Mouse (Mus musculus): ENCODE data around the gene Ahcy.
"Not testable (repeated sequence)": the region's sequence is repeated elsewhere in the genome, so short reads cannot be mapped to it uniquely, and the experiment has no call there.

The Ahcy gene

DNA sequence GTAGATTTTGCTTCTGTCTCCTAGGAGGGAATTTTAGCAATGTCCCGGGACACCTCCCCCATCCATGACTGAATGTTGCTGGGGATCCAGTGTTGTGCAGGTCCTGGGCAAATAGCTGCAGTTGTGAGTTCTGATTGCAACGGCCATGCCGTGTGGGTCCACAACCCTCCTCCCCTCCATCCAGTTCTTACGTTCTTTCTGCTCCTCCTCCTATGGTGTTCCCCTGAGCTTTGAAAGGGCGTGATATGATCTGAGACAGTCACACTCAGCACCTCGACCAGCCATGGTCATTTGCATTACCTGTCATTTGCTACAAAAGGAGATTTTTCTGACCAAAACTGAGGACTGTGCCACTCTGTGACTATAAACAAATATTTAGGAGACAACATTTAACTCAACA, 1.4 kb upstream of the Ahcy start:
- DNase-seq (ENCODE audit: low read depth in 2 of 2, low spot score in 2 of 2) = no peak

DNA sequence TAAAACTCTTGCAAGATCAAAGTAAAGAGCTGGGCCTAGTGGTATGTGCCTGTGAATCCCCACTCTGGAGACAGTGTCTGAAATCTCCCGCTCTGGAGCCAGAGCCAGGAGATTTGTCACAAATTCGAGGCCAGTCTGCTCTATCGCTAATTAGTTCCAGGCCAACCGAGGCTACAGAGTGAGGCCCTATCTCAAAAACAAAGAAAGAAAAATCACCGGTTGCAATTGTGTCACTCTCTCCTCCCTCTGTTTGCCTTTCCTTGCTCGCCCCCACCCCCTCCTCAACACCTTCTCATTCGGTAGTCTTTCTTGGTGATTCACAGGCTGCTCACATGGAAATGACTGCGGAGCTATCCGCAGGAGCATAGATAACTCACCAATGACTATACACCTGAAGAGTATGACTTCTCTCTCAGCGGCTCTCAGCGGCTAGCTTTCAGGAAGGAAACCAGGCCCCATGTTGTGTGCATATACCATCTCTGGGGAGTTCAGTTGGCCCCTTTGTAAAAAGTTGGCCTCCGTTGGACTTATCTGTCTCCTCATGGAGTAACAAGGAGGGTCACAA, 551 bp upstream of the Ahcy start:
- no peak for DNase-seq (ENCODE audit: low read depth in 2 of 2, low spot score in 2 of 2)

DNA sequence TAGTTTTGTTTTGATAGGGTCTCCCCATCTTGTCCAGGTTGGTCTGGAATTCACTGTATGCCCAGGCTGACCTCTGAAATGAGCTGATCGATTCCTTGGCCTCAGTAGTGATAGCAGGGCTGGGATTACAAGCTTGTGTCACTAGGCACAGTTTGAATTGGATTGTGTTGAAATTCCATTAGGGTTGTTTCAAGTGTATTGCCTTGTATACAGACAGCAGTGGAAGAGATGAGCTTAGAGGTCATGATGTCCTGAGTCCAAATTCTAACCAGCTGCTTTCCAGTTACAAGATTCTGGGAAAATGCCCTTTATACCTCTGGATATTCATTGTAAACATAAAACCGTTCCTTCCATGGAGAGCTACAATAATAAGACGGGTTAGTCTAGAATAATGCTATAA, 950 bp downstream of the Ahcy start:
- DNase-seq (ENCODE audit: low read depth in 2 of 2, low spot score in 2 of 2) = no peak

DNA sequence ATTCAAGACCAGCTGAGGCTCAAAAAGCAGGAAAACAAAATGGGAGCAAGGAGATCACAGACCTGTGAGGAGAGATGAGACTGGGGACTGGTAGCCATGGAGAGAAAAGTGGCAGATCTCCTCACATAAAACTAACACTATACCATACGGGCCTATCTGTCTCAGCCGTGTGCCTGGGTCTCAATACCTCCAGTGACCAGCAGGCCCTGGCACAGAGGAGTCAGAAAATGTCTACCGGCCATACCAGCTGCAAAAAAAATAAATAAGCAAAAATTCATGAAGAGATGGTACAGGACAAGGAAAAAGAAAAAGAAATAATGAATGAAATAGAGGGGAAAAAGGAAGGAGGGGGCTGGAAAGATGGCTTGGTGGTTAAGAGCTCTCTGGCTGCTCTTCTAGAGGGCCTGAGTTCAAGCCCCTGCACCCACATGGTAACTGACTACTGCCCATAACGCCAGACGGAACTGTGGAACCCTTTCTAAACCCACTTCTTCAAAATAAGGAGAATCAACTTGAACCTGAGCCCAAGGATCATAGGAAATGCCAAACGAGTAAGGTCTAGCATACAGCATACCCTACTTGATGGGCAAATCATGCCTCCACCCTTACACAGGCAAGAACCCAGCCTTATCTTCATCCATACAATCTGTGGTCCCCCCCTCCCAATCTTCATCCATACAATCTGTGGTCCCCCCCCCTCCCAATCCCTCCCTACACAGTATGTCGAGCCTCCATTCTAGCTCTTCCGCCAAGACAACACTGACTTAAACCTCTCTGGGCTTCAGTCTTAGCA, 1.7 kb downstream of the Ahcy start:
- DNase-seq (ENCODE audit: low read depth in 2 of 2, low spot score in 2 of 2) = no peak

DNA sequence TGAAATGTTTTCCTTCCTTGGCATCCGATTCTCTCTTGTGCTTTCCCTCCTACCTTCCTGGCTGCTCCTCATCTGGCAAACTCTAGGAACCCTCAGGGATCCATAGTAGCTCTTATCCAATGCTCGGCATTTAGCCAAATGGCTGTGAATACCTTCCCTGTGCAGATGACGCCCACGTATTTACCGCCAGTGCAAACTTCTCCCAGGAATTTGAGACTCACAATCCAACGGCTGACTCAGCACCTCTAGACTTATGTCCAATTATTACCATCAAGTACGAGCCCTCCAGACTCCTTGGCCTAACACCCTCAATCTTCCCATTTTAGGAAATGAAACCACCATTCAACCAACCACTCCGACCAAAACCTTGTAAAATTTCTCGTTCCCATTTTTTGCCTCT, 3.3 kb downstream of the Ahcy start:
- no peak for DNase-seq (ENCODE audit: low read depth in 2 of 2, low spot score in 2 of 2)

DNA sequence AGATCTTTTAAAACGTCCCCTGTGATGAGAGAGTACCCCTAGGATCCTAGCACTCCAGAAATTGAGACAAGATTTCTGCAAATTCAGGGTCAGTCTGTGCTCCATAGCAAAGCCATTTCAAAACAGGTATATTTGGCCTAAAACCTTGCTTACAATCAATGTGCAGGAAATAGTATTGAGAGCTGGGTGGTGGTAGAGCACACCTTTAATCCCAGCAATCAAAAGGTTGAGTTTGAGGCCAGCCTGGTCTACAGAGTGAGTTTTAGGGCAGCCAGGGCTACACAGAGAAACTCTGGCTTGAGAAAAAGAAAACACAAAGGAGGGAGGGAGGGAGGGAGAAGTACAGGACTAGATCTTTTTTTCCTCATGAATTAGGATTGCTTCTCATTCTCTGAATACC, 16.9 kb downstream of the Ahcy start:
- no peak for DNase-seq (ENCODE audit: low read depth in 2 of 2, low spot score in 2 of 2)

DNA sequence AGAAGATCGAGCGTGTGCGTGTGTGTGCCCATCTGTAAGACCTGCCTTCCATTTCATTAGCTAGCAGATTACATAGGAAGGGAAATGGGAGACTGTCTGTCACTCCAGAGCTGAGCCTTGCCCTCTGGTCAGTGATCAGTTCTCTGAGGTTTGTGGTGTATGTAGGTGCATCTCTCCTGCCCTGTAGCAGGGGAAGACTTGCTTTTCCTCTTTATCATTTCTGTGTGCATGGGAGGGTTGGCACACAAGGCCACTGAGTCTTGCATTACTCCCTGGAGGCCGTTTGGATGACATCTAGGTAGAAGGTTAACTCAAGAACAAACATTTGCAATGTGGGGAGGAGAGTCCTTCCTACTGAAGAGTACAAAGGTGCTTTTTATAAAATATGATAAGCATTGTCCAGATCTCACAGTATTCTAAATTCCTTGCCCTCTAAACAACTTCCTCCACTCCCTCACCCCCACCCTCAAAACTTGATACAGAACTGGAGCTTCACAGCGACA, 18.2 kb downstream of the Ahcy start:
- no peak for DNase-seq (ENCODE audit: low read depth in 2 of 2, low spot score in 2 of 2)

DNA sequence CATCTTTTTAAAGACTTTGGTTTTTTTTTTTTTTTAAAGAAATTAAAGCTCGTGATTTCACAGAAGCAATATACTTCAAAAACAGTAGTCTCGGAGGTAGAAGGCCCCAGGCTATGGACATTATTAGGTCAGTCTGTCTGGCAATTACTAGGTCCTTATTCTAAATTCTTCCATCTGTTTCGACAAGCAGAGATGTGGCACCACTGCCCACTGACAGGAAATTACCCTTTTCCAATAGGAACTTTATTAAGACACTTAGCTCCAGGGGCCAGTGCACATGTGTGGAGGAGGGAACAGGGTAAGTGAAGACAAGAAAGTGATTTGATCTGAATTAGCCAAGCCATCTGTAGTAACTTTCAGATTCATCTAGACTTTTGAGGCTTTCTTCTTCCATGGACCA, 19.6 kb downstream of the Ahcy start:
- DNase-seq (ENCODE audit: low read depth in 2 of 2, low spot score in 2 of 2) = no peak

DNA sequence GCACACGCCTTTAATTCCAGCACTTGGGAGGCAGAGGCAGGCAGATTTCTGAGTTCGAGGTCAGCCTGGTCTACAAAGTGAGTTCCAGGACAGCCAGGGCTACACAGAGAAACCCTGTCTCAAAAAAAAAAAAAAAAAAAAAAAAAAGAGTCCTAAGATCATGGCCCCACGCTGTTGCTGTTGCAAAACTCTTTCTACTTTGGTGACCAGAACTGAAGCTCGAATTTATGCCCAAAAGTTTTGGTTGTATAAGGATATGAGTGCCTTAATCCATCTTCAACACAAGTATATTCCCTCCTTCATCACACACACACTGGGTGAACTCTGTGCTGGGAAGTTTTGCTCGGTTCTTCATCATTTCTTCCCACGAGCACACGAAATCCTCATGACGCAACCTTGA, 20.8 kb downstream of the Ahcy start:
- DNase-seq (ENCODE audit: low read depth in 2 of 2, low spot score in 2 of 2) = not testable (repeated sequence)

DNA sequence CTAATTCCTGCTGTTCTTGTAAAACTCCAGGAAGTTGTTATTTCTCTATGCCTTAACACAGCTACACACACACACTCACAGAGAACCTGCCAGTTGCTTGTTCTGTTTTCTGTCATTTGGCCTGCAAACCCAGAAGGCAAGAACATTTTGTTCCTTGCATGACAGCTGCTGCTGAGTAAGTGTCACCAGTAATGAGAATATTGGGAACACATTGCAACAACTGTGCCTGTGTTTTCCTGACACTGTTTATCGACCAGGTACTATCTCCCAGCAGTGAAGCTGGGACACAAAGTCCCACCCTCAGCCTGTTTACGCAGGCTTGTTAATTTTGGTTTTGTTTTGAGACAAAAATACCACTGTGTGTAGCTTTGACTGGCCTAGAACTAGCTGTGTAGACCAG, 21.6 kb downstream of the Ahcy start:
- DNase-seq (ENCODE audit: low read depth in 2 of 2, low spot score in 2 of 2) = no peak

DNA sequence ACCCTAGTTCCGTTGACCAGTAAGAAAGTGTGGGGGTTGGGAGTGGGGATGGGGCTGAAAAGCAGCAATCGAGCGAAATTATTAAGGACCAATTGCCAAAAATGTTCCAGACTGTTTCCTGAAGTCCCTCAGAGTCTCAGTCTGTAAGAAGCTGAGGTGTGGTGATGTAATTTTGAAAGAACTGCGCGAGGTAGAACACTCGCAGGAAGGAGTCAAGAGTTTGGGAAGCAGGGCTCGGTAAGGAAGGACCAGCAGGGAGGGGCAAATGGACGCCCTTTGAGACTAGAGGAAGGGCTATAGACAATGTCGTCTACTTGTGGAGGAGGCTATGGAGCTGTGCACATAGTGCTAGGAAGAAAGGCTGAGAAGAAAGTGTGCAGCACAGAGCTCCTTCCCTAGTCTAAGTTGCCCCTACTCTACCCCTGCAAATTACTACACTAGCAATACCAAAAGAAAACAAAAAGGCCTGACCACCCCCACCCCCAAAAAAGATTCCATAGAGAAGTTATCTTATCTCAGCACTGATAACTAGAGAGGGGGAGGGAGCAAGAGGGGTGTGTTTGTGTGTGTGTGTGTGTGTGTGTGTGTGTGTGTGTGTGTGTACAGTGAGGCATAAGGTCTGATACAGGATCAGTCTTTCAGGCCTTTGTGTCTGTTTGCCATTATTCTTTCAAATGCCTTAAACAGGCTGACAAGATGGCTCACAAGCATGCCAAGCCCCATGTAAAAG, 22.5 kb downstream of the Ahcy start:
- DNase-seq (ENCODE audit: low read depth in 2 of 2, low spot score in 2 of 2) = no peak

DNA sequence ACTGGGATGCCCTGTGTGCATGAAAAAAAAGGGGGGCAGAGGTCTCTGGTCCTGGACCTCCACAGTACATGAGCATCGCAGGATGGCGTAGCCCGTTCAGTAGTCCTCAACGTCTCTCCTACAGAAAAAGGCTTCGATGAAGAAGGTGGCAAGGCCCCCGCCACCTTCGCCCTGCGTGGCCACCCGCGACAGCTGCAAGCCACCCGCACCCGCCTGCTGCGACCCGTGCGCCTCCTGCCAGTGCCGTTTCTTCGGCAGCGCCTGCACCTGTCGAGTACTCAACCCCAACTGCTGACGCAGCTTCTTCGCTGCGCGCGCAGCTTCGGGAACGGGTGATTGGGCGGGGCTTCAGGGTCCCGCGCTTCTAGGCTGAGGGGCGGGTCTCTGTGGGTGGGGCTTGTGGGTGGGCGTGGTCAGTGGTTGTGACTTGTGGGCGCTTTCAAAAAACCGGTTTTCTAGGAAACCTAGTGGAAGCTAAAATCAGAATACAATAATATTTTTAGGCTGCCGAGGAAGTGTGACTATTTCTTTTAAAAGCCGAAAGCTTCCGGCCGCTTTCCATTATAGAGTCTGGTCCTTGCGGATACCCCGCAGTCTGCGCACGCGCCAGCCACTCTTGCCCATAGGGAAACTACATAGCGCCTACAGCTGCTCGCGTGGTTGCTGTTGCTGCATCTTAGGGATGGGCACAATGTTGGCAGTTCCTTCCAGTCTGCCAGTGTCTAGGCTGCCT, 23.6 kb downstream of the Ahcy start:
- DNase-seq (ENCODE audit: low read depth in 2 of 2, low spot score in 2 of 2) = peak; percentile 94

DNA sequence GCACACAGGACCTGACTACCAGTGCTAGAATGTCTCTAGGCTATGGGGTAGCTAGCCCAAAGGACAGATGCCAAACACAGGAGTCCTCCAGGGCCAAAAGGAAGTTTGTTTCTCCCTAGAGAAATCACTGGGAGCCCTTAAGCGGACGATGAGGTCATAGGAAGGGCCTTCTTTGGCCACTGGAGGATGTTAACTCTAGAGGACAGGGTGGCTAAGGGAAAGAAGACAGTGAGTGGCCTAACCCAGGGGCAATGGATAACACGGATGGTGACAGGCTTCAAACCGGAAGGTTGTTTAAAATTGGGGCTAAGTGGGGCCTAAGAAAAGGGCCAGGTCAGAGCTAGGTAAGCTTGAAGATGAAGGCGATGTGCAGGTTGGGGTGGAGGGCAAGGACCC, 24.2 kb downstream of the Ahcy start:
- DNase-seq (ENCODE audit: low read depth in 2 of 2, low spot score in 2 of 2) = no peak

DNA sequence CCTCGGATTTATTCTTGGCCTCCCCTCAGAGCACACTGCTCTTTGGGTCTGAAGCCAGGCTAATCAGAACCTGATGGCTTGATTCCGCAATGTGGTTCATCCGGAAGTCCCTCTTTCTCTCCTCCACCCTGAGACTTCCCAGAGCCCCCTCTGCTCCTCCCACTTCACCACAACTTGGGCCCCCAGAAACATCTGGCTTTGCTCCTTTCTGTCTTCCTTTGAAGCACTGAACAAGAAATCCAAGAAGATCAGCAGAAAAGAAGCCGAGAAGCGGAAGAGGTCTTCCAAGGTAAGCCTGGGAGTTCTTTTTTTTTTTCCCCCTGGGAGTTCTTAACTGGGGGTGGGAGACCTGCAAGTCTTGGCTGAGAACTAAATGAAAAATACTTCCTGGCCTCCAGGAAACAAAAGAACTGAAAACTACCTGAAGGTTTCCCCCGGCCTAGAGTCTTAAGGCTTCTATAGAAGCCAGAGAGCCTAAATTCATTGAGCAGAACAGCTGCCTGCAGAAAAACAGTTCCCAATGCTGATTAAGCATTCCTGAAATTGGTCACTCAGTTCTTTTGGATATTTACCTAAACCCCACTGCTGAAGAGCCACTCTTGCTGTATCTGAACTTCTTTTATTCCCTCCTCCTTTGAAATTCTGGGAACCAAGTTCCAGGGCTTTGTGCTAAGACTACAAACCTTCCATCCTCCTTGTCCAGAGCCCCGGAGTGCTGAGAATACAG, 26.7 kb downstream of the Ahcy start:
- DNase-seq (ENCODE audit: low read depth in 2 of 2, low spot score in 2 of 2) = no peak

DNA sequence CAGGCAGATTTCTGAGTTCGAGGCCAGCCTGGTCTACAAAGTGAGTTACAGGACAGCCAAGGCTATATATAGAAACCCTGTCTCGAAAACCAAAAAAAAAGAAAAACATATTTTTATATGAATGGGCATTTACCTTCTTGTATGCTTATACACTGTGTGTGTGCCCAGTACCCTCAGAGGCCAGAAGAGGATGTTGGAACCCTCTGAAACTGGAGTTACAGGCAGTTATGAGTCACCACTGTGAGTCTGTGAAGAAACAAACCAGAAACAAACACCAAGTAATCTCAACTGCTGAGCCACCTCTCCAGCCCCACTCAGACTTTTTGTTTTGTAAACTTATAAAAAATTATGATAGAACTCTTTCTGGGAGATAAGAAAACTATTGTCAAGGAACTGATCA, 27.5 kb downstream of the Ahcy start:
- no peak for DNase-seq (ENCODE audit: low read depth in 2 of 2, low spot score in 2 of 2)

DNA sequence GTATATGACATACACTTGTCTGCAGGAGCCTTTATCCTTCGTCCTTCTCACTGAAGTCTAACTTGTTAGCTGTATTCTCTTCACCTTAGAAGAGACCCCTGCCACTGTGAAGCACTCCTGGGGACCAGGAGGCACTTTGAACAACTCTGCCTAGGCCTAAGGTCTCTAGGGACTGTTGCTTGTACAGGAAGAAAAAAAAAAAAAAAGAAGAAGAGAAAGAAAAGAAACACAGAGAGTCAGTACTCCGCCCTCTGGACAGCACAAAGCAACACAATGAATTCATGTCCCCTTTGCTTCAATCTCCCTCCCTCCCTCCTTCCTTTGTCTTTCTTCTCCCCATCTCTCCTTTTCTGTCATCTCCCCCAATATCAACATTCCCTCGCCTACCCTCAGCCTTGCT, 29.2 kb downstream of the Ahcy start:
- no peak for DNase-seq (ENCODE audit: low read depth in 2 of 2, low spot score in 2 of 2)

DNA sequence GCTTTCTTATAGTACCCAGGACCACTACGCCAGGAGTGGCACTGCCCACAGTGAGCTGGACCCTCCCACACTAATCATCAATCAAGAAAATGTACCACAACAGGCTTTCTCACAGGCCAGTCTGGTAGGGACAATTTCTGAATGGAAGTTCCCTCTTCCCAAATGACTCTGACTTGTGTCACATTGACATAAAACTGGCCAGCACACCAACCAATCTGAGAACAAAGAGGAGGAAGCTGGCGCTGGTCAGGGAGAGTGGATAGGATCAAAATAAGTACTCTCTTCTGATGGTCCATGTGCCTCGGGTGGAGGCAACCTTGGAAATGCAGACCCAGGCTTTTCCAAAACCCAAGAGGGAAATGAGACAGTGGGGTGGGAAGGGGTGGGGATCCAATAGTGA, 29.8 kb downstream of the Ahcy start:
- no peak for DNase-seq (ENCODE audit: low read depth in 2 of 2, low spot score in 2 of 2)

DNA sequence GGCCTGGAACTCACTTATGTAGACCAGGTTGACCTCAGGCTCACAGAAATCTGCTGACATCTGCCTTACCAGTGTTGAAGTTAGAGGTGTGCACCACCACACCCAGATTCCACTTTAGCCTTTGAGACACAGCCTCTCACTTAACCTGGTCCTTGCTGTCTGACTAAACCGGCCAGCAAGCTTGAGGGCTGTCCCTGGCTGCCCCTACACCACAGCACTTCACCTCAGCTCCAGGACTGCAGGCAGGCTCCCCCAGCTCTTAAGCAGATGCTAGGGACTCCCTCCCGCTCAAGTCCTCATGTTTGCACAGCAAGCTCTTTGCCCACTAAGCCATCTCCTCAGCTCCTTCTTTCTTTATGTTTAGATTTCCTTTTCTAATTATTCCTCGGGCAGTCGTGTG, 34.3 kb downstream of the Ahcy start:
- DNase-seq (ENCODE audit: low read depth in 2 of 2, low spot score in 2 of 2) = no peak

DNA sequence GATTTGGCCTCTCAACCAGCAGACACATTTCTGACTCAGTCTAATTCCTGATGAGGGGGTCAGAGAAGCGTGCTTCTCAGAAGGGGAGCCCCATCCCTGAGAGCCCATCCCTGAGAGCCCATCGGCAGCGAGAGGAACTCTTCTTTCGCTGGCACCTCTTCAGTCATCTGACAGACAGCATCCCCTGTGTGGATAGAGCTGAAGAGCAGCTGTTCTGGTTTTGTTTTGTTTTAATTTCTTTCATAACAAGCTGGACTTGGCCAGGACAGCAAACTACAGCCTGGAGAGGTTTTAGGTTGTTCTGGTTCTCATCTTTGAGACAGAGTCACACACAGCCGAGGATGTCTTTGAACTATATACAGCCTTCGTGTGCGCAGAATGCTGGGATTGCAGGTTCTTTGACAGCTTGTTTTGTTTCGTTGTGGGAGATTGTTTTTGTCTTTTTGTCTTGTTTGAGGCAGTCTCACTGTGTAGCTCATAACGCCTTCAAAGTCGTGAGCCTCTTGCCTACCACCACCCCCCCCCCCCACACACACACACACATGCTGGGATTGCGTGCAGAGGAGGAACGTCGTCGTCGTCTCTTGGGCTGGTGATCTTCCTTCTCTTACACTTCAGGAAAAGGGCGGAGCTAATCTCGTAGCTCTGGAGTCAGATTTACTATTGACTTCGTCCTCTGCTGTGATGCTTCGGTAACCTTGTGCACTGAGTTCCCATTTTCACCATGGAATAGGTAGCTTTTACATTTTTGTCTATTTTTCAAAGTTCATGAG, 41.2 kb downstream of the Ahcy start:
- DNase-seq (ENCODE audit: low read depth in 2 of 2, low spot score in 2 of 2) = no peak

DNA sequence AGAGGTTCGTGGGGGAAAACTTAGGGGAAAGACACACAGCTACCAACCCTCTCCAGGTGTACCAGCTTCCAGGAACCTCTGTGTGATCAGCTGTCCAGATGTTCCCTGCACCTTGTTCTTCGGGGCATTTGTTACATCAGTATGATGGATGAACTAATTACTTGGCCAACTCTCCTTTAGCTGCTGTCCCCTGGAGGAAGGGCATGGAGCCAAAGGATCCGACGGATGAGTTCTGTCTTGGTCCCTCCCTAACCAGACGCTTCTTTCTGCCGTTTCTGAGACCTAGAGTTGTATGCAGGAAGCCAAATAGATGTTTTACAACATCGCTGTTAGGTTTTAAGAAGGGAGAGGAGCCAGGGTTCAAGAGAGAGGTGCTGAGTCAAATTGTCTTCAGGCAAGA, 43.5 kb downstream of the Ahcy start:
- no peak for DNase-seq (ENCODE audit: low read depth in 2 of 2, low spot score in 2 of 2)
